Mouse (Mus musculus): ENCODE data around the gene Prr36.

- TF ChIP-seq GATA1 (IDR thresholded peaks at IDR 0.05; ENCODE audit: low read length) (no peak), TAL1 (IDR thresholded peaks at IDR 0.05; ENCODE audit: low read length) (no peak)
These were observed 32.0 kb upstream of the Prr36 start for GRCm38 (mm10) chr8:4249213-4249612.
